Mouse (Mus musculus) left cerebral cortex, postnatal 4 days (tissue): ENCODE data around the gene Slamf7. TPM values are rescaled to one million over a fixed set of nuclear protein-coding genes. Genes with fewer than 3 reads are reported as not detected.

Experiments
- microRNA-seq: library from miRNA; unstranded; fragments of <30 nt; microRNA quantifications from one replicate; pipeline ENCODE4 v1.2.0, GENCODE M21; 2022
- total RNA-seq, 2 experiments: library from RNA; stranded (reverse); gene quantifications; 2 replicates each; pipeline ENCODE4 v1.2.3; 2021

The Slamf7 gene
- total RNA-seq, 2 experiments from 2014 or later: not detected

Small RNAs within 50 kb of the gene (microRNA-seq; reads per million reads assigned to microRNA genes)
- gene Mir7683: not detected

Other genes with a start within 250 kb of the Slamf7 start
- 100 to 1,000 TPM; 130 to 141 TPM for gene Usf1, start 241.7 kb downstream of the Slamf7 start, total RNA-seq
- gene Tstd1, start 234.2 kb downstream of the Slamf7 start, total RNA-seq: 1 to 10 TPM; 2.9 to 5.8 TPM
- gene F11r, start 215.5 kb downstream of the Slamf7 start, total RNA-seq: 1 to 10 TPM; 4.9 to 6.2 TPM
- gene Alyref2, start 149.6 kb downstream of the Slamf7 start, total RNA-seq: 10 to 100 TPM; 10.5 to 10.9 TPM
- gene Itln1, start 117.7 kb downstream of the Slamf7 start, total RNA-seq: not detected
- gene Cd244a, start 93.8 kb downstream of the Slamf7 start, total RNA-seq: under 1 TPM; 0.08 to 0.22 TPM
- under 1 TPM in 1 of 2 experiments, not detected in 1; 0.22 TPM for gene Ly9, start 45.6 kb downstream of the Slamf7 start, total RNA-seq
- gene Cd48, start 29.0 kb upstream of the Slamf7 start, total RNA-seq: under 1 TPM in 1 of 2 experiments, not detected in 1; 0.32 TPM
- under 1 TPM in 1 of 2 experiments, not detected in 1; 0.22 TPM for gene Slamf1, start 114.1 kb upstream of the Slamf7 start, total RNA-seq
- 1 to 10 TPM; 1.3 to 1.4 TPM for gene Cd84, start 186.7 kb upstream of the Slamf7 start, total RNA-seq
- gene Gm10521, start 242.6 kb upstream of the Slamf7 start, total RNA-seq: not detected